Mouse (Mus musculus) ES-E14 (cell line): ENCODE results near the gene Slc15a1.

Experiments used
- CHD2 ChIP-seq: IDR thresholded peaks from 2 replicates; pipeline ENCODE4 v1.6.1; 2014; ENCODE audit warnings: mild to moderate bottlenecking, low read depth, low read length, inconsistent platforms
- MAFK ChIP-seq: IDR thresholded peaks from 2 replicates; pipeline ENCODE4 v1.6.1; 2014; ENCODE audit warnings: mild to moderate bottlenecking, low read depth, low read length, inconsistent platforms; ENCODE audit not compliant: insufficient read depth
- ZC3H11A ChIP-seq: IDR thresholded peaks from 2 replicates; pipeline ENCODE4 v1.6.1; 2012; ENCODE audit warnings: low read depth, mild to moderate bottlenecking, inconsistent platforms, low read length, borderline replicate concordance

DNA sequence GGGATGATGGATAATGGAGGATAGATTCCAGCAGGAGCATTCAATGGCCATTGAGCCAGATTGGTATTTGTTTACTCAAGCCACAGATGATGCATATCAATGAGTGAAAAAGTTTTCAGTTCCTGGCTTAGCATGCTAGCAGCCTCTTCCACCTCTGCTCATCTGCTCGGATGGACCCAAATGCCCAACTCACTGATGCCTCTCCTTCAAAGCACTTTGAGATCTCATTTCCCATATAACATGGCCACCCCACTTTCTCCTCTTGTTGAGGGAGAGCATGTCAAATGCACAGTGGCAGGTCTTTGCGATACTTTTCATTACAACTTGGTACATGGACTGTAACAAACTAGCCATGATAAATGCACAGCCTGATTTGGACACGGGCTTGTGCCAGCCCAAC is 20.6 kb downstream of the Slc15a1 start:
- TF ChIP-seq MAFK (no peak), ZC3H11A (no peak), CHD2 (no peak)
